Mouse (Mus musculus) neural tube, embryonic 12.5 days (tissue): ENCODE measurements around the gene Dhx9. TPM values are rescaled to one million over a fixed set of nuclear protein-coding genes. Genes with fewer than 3 reads are reported as not detected.
"Not testable (repeated sequence)": the region's sequence is repeated elsewhere in the genome, so short reads cannot be mapped to it uniquely, and the experiment has no call there.

Experiments
- ATAC-seq: fragments of 200-750 bp; cut with Nextera tagmentation; 2 replicates; pipeline ENCODE4 v1.8.0; 2017; ENCODE audit warnings: low read depth, mild to moderate bottlenecking, moderate TSS enrichment, moderate library complexity; ENCODE audit not compliant: low FRiP score
- H3K27ac ChIP-seq: fragments of 300-500 bp; sonication (generic); 2 replicates; pipeline ENCODE4 v1.5.1; 2016
- H3K27me3 ChIP-seq: fragments of 300-500 bp; sonication (generic); replicated peaks from 2 replicates; pipeline ENCODE4 v1.6.1; 2016; ENCODE audit warnings: mild to moderate bottlenecking
- H3K36me3 ChIP-seq: fragments of 300-500 bp; sonication (generic); 2 replicates; pipeline ENCODE4 v1.6.1; 2016; ENCODE audit warnings: mild to moderate bottlenecking
- H3K4me1 ChIP-seq: fragments of 300-500 bp; sonication (generic); 2 replicates; pipeline ENCODE4 v1.6.1; 2016
- H3K4me2 ChIP-seq: fragments of 300-500 bp; sonication (generic); replicated peaks from 2 replicates; pipeline ENCODE4 v1.6.1; 2016; ENCODE audit warnings: mild to moderate bottlenecking
- H3K4me3 ChIP-seq: fragments of 300-500 bp; sonication (generic); 2 replicates; pipeline ENCODE4 v1.5.1; 2016
- H3K9ac ChIP-seq: fragments of 300-500 bp; sonication (generic); 2 replicates; pipeline ENCODE4 v1.6.1; 2016; ENCODE audit warnings: mild to moderate bottlenecking
- H3K9me3 ChIP-seq: fragments of 300-500 bp; sonication (generic); 2 replicates; pipeline ENCODE4 v1.6.1; 2016; ENCODE audit warnings: mild to moderate bottlenecking
- WGBS: fragments of 180-500 bp; shearing (Covaris S2); methylation state at CpG from one replicate; pipeline ENCODE4 v1.1.7; 2016; 5-methylcytosine and 5-hydroxymethylcytosine counted together
- polyA plus RNA-seq: library from polyadenylated mRNA; unstranded; fragments of >200 nt; fragmentation: Nextera tagmentation; extraction: Ambion mirVana; gene quantifications from 2 replicates; pipeline ENCODE4 v1.2.1, GENCODE M21; 2016

The Dhx9 gene
- polyA plus RNA-seq, 1 experiment from 2014 or later, result 36.7 TPM

DNA sequence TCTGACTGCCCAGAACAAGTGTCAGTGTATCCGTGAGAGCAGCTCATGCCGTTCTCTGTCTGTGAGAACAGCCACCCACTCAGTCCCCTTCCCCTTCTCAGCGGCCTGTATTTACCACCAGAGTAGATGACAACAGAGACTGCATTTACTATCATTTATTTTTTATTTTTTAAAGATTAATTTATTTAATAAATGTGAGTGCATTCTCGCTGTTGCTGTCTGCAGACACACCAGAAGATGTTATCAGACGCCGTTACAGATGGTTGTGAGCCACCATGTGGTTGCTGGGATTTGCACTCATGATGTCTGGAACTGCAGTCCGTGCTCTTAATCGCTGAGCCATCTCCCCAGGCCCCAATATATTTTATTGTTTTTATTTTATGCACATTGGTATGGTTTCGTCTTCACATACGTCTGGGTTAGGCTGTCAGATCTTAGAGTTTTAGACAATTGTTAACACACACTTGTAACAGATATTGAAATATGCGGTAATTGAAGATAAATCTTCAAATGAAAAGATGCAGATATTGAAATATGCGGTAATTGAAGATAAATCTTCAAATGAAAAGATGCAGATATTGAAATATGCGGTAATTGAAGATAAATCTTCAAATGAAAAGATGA is 74.0 kb downstream of the Dhx9 start:
- 83% methylated on average over 13 of the region's 13 CpGs for WGBS
- not testable (repeated sequence) for H3K36me3 ChIP-seq, H3K27me3 ChIP-seq, H3K4me2 ChIP-seq, ATAC-seq, H3K9me3 ChIP-seq, H3K27ac ChIP-seq, H3K4me3 ChIP-seq, H3K4me1 ChIP-seq, H3K9ac ChIP-seq

DNA sequence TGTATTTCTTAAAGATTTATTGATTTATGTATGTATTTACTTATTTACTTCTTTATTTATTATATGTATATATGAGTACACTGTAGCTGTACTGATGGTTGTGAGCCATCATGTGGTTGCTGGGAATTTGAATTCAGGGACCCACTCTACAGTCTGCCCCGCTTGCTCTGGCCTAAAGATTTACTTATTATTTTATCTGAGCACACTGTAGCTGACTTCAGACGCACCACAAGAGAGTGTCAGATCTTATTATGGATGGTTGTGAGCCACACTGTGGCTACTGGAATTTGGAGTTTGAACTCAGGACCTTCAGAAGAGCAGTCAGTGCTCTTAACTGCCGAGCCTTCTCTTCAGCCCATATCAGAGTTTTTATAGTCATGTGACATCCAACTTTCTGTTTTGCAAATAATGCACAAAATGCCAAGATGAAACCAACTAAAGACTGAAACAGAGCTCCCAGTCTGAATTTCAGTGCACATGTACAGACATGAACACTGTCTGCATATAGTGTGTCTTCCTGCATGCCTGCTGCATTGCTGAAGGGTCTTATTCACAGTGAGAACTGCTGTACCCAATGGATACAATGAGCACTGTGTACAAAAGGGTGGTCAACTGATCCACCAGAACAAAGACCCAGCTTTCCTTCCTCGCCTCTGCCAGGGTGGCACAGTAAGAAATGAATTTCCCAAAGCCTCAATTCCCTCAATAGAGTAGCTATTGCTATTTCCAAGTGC is 74.6 kb downstream of the Dhx9 start:
- H3K4me1 ChIP-seq, ATAC-seq, H3K27ac ChIP-seq, H3K9ac ChIP-seq, H3K36me3 ChIP-seq, H3K27me3 ChIP-seq, H3K4me2 ChIP-seq, H3K9me3 ChIP-seq, H3K4me3 ChIP-seq: not testable (repeated sequence)
- WGBS, result 73% methylated on average over 3 of the region's 4 CpGs

DNA sequence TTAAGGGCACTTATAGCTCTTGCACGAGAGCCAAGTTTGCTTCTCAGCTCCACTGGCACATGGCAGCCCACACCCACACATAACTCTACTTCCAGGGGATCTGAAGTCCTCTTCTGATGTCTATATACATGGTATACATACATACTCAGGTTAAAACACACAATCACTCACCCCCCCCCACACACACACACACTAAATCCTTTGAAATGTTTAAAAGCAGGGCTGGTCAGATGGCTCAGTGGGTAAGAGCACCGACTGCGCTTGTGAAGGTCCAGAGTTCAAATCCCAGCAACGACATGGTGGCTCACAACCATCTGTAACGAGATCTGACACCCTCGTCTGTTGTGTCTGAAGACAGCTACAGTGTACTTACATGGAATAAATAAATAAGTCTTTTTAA is 75.7 kb downstream of the Dhx9 start:
- Histone ChIP-seq H3K36me3 (no peaks in the 10 kb centered on the region), H3K27me3 (no peaks in the 10 kb centered on the region), H3K9me3 (no peaks in the 10 kb centered on the region), H3K9ac (no peak overlapping the region), H3K4me1 (no peaks in the 10 kb centered on the region), H3K27ac (no peak overlapping the region), H3K4me3 (no peak overlapping the region), H3K4me2 (no peak overlapping the region)
- 89% methylated on average over 6 of the region's 6 CpGs for WGBS
- no peak for ATAC-seq

DNA sequence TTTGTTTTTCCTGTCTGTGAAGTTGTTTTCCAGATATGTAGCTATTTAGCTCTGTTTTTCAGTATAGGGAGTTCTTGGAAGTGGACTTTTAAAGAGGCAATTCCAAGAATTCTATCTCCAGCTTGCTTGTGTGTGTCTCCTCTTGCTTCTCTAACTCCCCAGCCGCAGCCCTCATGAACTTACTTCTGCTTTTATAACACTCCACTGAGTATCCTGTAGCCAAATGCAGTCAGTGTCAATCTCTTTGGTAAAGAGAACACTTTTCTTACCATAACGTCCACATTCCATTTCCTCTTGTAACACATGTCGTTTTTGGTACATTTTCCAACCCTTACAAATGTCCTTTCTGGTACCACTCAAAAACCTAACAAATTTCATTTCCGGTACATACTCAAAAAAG is 76.5 kb downstream of the Dhx9 start:
- WGBS, result 100% methylated on average over 1 of the region's 4 CpGs
- H3K4me1 ChIP-seq, H3K4me3 ChIP-seq, H3K27me3 ChIP-seq, H3K4me2 ChIP-seq, H3K9me3 ChIP-seq, H3K36me3 ChIP-seq, H3K27ac ChIP-seq, ATAC-seq, H3K9ac ChIP-seq: not testable (repeated sequence)

DNA sequence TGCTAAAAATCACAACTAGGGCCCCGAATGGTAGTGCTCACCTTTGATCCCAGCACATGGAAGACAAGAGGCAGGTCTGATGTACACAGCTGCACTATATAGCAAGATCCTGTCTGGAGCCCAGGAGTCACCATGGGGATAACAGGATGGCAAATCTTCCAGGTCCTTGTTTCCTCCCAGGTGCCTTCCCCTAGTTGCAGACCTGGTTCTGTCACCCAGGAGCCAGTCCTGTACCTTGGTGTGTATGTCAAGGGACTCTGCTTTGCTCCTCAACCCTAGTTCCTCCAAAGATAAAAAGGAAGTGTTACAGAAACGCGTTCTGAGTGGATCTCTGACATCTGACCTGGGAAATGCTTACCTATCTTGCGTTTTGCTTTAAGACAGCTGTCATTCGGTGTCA is 79.2 kb downstream of the Dhx9 start:
- H3K4me2 ChIP-seq, H3K4me1 ChIP-seq, H3K9me3 ChIP-seq, H3K27me3 ChIP-seq, H3K4me3 ChIP-seq, H3K9ac ChIP-seq, ATAC-seq, H3K27ac ChIP-seq, H3K36me3 ChIP-seq: not testable (repeated sequence)
- WGBS, result 87% methylated on average over 5 of the region's 5 CpGs

DNA sequence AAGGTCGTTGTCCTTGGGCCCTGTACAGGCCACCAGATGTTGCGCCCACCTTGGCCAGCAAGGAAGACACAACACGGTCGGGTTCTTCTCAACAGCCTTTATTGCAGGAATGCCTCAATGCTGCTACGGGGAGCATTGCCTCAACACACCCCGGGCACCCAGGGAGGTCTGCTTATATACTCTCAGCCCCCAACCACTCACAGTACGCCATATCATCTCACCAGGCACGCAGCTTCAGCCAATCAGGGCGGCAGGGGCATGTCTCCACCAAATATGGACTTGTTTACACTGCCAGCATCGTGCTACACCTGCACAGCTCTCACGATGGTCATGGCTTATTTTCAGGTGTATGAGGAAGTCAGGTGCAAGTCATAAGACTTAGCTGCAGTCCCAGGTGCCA is 79.8 kb downstream of the Dhx9 start:
- 87% methylated on average over 11 of the region's 11 CpGs for WGBS
- not testable (repeated sequence) for H3K4me1 ChIP-seq, H3K4me3 ChIP-seq, H3K36me3 ChIP-seq, H3K9ac ChIP-seq, H3K27ac ChIP-seq, H3K4me2 ChIP-seq, H3K9me3 ChIP-seq, ATAC-seq, H3K27me3 ChIP-seq

Other genes starting within 250 kb of the Dhx9 start
- 31.7 and 36.8 TPM in 2 replicates for gene Lamc1, start 154.9 kb downstream of the Dhx9 start, polyA plus RNA-seq
- gene Shcbp1l, start 62.5 kb downstream of the Dhx9 start, polyA plus RNA-seq, result 0.27 and 0.28 TPM in 2 replicates
- gene Npl, start 62.4 kb upstream of the Dhx9 start, polyA plus RNA-seq, result 16.5 and 16.8 TPM in 2 replicates
- 16.9 and 17.0 TPM in 2 replicates for gene Rgs8, start 165.4 kb upstream of the Dhx9 start, polyA plus RNA-seq